Mouse (Mus musculus): ENCODE measurements at regions not wholly inside any gene's neighbourhood (a gene's known extent, or its start where the extent isn't known, plus 50 kb on each side); places are given as distances from the start of the nearest gene placed in this dataset.

DNA sequence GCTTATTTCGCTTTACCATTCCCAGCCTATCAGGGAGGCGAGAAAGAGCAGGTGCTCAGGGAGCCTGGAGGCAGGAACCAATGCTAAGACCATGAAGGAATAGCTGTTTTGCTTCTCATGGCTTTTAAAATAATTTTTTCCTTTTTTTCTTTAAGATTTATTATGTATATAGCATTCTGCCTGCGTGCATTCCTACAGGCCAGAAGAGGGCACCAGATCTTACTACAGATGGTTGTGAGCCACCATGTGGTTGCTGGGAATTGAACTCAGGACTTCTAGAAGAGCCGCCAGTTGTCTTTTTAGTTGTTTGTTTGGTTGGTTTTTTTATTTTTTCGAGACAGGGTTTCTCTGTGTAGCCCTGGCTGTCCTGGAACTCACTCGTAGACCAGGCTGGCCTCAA is 113.6 kb upstream of the Armc2 start:
- no peak for DNase-seq (ENCODE audit: low spot score)

DNA sequence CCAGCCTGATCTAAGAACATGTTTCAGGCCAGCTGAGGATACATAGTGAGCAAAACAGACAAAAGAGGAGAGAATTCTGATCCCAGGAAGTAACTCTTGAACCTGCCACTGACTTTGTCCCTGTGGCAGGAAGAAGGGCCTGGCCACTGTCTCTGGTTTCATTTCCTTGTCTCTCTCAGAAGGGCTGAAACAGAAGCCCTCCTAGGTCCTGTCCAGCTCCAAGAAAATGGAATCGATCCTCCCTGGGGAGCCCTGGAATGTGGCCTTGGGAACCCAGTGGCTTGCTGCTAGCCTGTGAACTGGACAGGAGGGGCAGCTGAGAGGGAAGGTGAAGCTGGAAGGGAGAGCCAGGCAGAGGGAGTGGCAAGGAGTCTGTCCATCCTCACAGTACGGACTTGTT is 113.1 kb upstream of the Armc2 start:
- DNase-seq (ENCODE audit: low spot score), result no peak

DNA sequence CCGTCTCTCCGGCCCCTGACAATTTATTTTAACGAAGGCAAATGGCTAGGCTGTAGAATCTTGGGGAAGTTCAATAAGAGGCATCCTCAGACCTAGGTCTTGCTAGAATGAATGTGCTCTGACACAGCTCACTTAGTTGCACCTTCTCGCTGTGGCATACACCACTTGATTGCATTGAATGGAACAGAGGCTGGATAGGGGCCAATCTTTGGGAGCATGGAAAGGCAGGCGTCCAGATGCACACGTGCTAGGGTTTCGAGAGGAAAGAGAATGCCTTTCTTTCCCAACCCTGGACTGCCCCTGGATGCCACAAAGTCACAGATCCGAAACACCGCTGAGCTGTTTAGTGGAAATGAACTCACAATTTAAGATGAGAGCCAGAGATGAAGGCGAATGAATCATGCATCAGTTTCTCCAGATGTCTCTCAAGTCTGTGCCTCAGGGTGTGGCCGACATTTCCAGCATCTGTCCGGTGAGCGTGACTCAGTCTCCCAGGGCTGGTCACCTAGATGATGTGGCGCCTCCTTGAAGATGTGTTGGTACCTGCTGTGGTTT is 109.7 kb upstream of the Armc2 start:
- DNase-seq (ENCODE audit: low spot score), result no peak

DNA sequence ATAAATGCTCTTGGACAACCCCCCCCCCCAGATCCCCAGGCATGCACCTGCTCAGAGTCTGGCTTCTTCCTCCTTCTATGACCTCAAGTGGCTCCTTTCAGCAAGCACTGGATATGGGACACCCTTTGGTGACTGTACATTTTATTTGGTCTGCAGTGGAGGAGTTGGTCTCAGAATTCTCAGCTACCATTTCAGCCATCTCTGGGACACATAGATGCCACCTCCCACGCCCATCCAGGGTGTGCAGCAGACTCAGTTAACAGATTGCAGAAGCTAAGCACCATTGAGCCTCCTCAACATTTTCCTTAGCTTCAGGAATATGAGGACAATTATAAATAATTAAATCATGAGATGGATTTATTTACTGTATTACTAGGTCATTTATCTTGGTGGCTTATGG is 108.6 kb upstream of the Armc2 start:
- no peak for DNase-seq (ENCODE audit: low spot score)

DNA sequence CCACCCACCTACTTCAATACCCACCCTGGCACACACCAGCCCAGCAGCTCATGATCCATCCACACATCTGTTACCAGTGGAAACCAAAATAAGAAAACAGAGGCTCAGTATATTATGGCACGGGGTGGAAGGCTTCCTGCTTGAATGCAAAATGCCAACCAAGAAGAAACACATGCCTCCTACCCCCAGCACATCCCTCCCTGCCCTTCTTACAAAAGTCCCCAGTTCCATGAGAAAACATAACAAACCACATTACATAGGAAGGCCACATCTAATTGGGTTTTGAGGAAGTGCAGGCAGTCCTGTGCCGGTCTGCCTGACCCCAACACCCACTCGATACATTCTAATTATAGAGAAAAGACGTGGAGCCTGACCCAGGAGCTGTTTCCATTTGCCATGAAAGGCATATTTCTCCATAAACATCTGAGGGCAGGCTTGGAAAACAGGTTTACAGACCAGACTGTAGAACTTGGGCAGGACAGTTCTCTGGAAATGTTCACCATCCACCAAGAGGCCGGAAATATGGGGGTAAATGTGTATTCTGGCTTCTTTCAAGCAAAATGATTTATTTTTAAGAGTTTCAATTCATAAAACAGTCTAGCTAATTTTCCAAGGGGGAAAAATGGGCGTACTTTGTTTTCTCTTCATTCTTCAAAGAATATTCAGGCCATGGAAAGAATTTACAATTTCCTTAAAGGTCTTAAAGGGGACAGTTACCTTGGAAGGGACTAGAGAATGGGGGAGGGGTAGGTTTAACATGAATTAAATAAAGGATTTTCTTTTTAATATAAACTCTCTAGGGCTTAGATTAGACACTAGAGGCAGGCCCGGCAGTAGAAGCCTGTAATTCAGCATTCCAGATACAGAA is 104.8 kb upstream of the Armc2 start:
- no peak for DNase-seq (ENCODE audit: low spot score)

DNA sequence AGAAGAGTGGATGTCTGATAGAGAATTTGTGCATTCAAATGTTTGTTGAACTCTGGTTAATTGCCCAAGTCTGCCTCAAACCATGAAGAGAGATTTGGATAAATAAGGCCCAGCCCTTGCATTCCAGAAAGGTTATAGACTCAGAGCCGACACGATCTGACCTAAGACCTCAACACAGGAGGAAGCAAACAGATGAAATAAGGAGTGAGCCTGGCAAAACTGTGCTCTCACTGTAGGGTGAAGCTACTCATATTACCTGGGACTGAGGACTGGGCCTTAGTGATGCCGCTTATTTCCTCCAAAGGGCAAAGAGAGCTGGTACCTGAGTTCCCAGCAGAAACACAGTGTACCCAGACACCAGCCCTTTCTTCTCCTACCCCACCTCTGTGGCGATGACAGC is 103.7 kb upstream of the Armc2 start:
- no peak for DNase-seq (ENCODE audit: low spot score)

DNA sequence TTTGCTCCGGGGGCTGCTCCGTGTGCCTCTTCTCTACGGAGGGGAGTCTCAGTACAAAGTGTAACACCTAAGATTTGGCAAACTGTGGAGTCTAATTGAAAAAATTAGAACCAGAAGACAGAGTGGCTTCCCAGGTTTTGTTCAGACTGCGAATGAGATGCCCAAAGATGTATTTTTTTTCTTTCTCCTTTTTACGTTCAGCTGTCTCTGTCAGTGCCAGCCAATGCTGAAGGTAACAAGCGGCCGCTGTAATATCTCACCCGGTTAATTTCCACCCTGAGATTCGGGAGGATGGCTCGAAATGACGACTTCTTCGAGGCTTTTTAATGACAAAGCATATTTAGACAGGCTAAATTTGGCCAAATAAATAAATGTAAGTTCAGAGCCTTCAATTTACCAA is 101.1 kb upstream of the Armc2 start:
- no peak for DNase-seq (ENCODE audit: low spot score)

DNA sequence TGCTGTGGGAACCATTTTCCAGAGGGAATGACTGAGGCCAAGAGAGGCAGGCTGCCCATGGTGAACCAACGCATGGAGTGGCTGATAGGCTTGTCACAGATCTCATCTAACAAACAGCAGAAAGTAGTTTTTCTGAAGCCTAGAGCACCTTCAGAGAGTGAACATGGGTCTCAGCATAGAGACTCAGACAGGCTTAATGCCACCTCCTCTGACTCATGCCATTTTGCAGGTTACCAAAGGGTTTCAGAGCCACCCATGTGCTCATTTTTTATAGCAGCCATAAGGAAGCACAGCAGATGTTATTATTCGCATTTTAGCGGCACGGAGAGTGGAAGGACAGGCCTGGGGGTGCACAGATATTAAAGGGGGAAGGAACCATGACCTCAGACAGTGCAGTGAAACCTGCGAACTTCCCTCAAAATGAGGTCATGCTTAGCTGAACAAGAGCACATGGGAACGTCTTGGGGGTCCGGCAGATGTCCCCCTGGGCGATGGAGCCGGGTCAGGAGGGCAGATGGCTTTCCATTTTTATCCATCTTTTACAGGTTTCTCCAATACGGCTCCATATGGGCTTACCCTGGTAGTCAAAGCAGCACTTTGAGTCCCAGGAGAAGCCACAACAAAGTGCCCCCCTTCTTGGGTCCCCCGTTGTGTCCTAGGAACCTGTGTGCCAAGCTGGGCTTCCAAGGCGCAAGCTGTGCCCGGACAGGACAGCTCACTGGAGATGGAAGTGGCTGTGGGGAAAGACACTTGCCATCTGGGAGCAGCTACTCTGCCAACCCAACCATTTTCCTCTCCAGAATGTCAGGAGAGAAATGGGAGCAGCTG is 100.3 kb upstream of the Armc2 start:
- no peak for DNase-seq (ENCODE audit: low spot score)

DNA sequence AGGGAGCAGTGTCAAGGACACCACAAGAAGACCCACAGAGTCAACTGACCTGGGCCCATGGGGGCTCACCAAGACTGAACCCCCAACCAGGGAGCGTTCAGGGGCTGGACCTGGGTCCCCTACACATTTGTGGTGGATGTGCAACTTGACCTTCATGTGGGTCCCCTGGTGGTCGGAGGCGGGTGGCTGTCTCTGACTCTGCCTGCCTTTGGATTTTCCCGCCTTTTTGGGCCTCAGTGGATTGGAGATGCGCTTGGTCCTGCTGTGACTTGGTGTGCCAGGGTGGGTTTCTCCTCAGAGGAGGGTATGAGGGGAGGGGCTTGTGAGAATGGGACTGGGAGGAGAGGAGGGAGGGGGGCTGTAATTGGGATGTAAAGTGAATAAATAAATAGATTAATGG is 99.3 kb upstream of the Armc2 start:
- DNase-seq (ENCODE audit: low spot score), result no peak

DNA sequence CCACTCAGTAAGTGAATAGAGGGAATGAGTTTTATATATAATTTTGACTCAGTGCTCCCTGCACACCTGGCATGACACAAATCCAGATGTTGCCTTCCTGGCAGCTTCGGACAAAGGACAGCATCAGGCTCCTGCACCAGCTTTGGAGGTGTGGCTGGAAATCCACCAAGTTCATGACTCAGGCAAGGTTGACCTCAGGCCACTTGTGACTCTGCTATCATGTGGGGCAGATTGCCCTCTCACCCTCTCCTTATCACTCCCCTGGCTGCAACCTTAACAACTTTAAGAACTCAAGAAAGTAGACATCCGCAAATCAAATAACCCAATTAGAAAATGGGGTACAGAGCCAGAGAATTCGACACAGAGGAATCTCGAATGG is 97.7 kb upstream of the Armc2 start:
- no peak for DNase-seq (ENCODE audit: low spot score)

DNA sequence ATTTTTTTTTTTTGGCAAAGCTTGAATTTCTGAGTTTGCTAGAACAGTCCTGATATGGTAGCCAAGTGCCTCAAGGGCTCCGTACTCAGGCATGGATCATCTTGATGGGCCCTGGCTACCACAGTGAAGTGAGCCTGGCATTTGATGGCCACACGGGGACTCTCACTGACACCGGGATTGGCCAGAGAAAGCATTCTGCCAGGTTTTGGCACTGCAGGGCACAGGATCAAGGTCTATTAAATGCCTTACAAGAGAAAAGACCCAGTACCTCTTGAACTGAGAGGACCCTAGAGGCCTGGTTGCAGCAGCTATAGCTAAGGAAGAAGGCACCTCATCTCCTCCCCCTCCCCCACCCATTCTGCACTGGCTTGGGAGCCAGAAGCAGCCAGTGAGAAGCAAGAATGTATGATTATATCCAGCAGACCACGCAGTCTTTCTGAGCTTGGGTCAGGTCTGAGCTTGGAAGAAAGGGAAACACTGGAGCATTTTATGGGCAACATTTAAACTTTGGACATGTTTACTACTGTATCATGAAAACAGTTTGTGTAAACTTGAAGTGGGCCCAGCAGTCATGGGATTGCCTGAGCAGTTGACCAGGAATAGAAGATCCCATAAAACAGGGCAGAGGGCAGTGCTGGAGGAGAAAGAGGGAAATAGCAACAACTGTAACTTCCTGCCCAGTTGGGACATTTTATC is 97.1 kb upstream of the Armc2 start:
- DNase-seq (ENCODE audit: low spot score), result no peak

DNA sequence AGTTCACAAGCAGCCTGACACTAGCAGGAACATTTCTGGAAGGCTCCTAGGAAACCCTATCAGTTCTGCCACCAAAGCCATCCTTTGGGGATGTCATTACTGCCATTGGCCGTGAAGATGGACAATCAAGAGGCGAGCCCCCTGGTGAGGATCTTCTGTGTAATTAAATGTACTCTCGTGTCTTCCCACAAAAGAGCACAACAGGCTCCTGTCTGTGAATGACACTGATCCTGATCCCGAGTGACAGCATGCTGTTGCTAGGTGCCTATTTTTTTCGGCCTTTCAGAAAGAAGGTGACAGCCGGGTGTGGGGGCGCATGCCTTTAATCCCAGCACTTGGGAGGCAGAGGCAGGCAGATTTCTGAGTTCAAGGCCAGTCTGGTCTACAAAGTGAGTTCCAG is 92.5 kb upstream of the Armc2 start:
- DNase-seq (ENCODE audit: low spot score), result no peak

DNA sequence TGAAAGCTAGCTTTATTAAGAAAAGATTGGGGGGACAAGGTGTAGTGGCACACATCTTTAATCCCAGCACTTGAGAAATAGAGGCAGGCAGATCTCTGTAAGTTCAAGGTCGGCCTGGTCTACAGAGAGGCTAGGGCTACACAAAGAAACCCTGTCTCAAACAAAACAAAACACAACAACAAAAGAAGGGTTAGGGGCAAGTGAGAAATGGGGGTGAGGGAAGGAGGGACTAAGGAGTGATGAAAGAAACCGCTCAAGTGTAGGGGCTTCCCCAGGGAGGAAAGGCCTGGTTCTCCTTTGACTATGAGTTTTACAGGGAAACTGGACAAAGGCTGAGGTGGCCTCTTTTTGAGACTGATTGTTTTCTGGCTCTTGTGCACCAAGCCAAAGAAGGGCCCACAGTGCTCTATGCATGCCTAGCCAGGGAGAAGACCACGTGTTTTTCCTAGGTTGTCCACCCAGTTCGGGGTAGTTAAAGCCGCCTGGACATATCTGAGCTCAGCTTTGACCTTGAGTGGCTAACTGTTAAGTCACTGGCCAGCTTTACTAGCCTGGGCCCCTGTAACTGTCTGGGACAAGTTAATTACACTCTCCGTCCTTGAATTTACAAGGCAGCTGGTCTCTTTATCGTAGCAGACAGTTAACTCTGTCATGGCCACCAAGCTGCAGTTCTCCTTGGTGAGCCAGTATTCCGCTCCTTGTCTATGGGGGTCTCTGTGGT is 90.2 kb upstream of the Armc2 start:
- no peak for DNase-seq (ENCODE audit: low spot score)

DNA sequence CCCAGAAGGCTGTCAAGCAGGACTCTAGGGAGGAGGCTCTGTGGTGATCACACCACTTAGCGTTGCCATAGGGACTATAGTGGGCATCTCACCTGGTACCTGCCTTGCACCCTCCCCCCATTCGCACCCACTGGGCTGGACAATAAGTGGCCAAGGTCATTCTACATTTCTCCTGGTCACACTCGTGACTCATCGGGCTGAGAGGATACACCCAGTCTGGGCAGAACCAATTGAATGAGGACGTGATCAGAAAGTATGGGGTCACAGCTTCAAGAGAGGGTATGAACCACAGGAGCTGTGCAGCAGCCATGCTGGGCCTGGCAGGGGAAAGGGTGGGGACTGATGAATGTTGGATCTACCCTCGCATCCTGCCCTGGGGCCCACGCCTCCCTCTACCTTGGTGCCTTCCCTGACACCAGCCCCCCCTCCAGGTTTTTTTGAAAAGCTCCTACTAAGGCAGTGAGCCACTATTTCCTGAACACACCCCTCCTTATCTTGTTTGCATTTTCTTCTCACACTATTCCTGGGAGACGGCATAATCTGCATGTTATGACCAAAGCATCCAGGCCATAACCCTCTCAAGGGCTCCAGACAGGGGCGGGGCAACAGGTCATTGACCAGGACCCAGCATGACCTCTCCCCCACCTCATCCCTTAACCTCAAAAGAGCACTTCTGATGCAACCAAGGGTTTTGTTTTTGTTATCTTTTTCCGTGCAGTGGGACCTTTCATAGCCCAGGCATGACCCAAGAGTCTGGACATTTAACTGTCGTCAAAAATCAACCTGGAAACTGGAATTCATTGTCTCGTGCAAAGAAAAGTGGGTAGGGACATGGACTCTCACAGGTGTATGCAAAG is 89.4 kb upstream of the Armc2 start:
- DNase-seq (ENCODE audit: low spot score), result no peak

DNA sequence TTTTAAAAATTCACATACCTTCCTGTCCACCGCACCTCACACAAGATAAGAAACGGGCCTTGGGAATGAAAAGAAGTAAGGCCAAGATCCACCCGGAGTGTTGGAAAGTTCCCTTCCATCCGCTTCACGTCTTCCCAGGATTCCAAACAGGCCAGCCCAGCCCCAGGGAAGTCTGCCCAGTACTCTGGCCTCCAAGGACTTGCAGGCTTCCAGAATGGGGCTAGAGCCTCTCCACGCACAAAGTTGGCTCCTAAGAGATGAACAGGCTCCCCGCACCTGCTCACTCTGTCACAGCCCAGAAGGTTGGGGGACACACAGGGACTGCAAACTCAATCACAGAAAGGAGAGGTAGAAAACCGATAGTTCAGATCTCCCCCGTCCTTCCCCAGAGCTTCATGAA is 88.4 kb upstream of the Armc2 start:
- no peak for DNase-seq (ENCODE audit: low spot score)

DNA sequence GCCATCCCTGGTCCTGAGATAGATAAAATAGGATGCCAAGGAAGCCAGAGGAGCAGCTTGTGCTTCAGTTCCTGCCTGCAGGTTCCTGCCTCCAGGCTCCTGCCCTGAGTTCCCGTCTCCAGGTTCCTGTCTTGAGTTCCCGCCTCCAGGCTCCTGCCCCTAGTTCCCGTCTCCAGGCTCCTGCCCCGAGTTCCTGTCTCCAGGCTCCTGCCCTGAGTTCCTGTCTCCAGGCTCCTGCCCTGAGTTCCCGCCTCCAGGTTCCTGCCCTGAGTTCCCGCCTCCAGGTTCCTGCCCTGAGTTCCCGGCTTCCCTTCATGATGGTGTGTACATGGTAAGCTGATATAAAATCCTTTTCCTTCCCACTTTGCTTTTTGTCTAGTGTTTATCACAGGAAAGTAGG is 86.8 kb upstream of the Armc2 start:
- no peak for DNase-seq (ENCODE audit: low spot score)

DNA sequence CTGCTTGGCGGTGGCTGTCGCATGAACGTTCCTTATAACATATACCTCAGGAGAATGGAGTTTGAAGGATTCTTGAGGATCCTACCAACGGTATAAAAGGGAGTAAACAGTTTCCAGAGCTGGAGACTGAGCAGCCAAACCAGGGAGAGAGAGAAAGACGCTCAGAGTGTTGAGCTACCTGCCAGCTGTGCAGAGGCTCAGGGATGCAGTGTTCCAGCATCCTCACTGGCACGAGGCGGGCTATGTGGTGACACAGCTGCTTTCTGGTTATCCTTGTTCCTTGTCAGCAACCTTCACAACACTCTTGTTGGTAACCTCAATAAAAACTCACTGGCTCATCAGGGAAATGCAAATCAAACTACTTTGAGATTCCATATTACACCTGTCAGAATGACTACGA is 84.1 kb upstream of the Armc2 start:
- DNase-seq (ENCODE audit: low spot score), result no peak

DNA sequence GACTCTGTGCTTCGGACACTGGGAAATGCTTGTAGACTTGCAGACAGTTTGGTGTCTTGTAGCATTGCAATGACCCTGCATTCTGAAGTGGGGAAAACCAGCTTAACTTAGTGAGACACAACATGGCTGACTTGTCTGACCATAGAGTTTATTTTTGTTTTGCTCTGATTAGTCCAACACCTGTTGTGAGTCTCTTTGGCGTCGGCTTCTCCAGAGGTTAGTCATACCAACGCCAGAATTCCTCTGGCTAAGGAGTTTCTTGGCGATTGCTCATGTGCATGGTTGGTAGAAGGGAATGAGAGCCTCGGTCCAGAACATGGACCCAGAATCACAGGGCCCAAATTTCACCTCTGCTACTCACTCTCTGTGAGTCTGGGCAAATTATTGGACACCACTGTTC is 82.9 kb upstream of the Armc2 start:
- no peak for DNase-seq (ENCODE audit: low spot score)

DNA sequence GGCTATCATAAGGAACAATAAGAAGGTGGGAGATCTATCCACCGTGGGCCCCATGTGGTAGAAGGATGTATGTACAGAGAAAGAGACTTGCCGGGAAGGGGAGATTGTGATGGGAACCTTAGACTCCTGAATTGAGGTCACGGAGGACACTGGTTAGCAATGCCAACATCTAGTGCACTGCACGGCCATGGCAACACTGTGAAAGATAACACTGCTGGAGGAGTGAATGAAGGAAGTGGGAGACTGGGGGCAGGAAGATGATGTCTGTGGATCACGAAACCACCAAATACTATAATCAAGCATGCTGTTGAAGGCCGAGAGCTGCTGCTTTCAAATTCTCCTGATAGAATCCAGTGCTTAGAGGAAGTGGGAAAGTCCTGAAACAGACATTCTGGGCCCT is 78.7 kb upstream of the Armc2 start:
- no peak for DNase-seq (ENCODE audit: low spot score)

DNA sequence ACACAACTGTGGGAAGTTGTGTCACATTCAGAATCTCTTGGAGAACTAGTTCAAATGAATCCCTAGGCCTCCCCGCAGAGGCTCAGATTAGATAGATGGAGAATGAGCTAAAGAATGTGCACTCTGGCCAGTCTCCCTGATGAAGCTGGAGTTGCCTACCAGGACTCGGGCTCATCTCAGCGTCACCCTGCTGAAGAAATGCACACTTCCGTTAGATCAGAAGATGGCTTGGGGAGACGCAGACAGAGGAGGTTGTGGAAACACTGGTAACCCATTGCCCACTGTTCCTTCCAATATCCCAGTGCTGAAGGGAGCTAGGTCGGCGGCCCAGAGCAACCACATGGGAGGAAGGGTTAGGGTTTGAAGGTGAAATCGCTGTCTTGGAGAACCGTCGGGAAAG is 77.7 kb upstream of the Armc2 start:
- DNase-seq (ENCODE audit: low spot score), result no peak
